In genomic region chr2:32559570-32559969, GRCm38 (mm10) we compare ENCODE assay signal across 9 mouse cellular contexts. TPM values are rescaled to one million over a fixed set of nuclear protein-coding genes. Genes with fewer than 3 reads are reported as not detected.
DNase-seq lines count a peak whose midpoint lies in the region; ATAC-seq and TF ChIP-seq lines count a peak whose summit lies in the region.
"Had no signal": no experiment of that assay in that cellular context is flagged by ENCODE, and none has a peak within 500 bp of the region (broad histone marks: within the 10 kb centered on the region; RNA-seq: fewer than 3 reads in every experiment).

No protein-coding gene starts in this region.

- 82% methylated on average over 5 of the region's 5 CpGs for WGBS in intestine, embryonic 14.5 days
- 65% methylated on average over 5 of the region's 5 CpGs for WGBS in intestine, postnatal 0 days
- WGBS in embryonic facial prominence, embryonic 10.5 days: 24% methylated on average over 5 of the region's 5 CpGs
- 16% methylated on average over 5 of the region's 5 CpGs for WGBS in hindbrain, postnatal 0 days
- 15% methylated on average over 5 of the region's 5 CpGs for WGBS in neural tube, embryonic 13.5 days
- WGBS in heart, adult 2 months: 72% methylated on average over 5 of the region's 5 CpGs

- no peaks in the 10 kb centered on the region for H3K27me3 ChIP-seq in intestine, embryonic 14.5 days (replicated peaks; ENCODE audit: control insufficient read depth, insufficient read depth, low read length)
- H3K27me3 ChIP-seq in intestine, postnatal 0 days (replicated peaks; ENCODE audit: control insufficient read depth, insufficient read depth, low read length): no peaks in the 10 kb centered on the region
- H3K27me3 ChIP-seq in embryonic facial prominence, embryonic 10.5 days (replicated peaks; ENCODE audit: low read depth, poor library complexity, severe bottlenecking): no peaks in the 10 kb centered on the region
- H3K27me3 ChIP-seq in hindbrain, postnatal 0 days (ENCODE audit: insufficient read depth, low read length): no peaks in the 10 kb centered on the region
- H3K27me3 ChIP-seq in neural tube, embryonic 13.5 days: no peaks in the 10 kb centered on the region
- H3K27me3 ChIP-seq in heart, adult 2 months (ENCODE audit: control insufficient read depth, insufficient read depth, low read length): no peaks in the 10 kb centered on the region

- peaks cover 37% of the 10 kb centered on the region for H3K36me3 ChIP-seq in intestine, embryonic 14.5 days (ENCODE audit: control insufficient read depth, insufficient read depth, low read length)
- H3K36me3 ChIP-seq in intestine, postnatal 0 days (ENCODE audit: control insufficient read depth, insufficient read depth): peaks cover 51% of the 10 kb centered on the region
- peaks cover 69% of the 10 kb centered on the region for H3K36me3 ChIP-seq in embryonic facial prominence, embryonic 10.5 days (replicated peaks)
- H3K36me3 ChIP-seq in hindbrain, postnatal 0 days (ENCODE audit: insufficient read depth, low read length): peaks cover 11% of the 10 kb centered on the region; the same call in 1 of the 2 replicates
- peaks cover 27% of the 10 kb centered on the region for H3K36me3 ChIP-seq in neural tube, embryonic 13.5 days
- H3K36me3 ChIP-seq in heart, adult 2 months (ENCODE audit: control insufficient read depth, insufficient read depth, low read length): no peaks in the 10 kb centered on the region

- peaks cover 5% of the 10 kb centered on the region; the same call in 1 of the 2 replicates for H3K4me1 ChIP-seq in intestine, embryonic 14.5 days (replicated peaks; ENCODE audit: control insufficient read depth, insufficient read depth, low read length)
- H3K4me1 ChIP-seq in intestine, postnatal 0 days (replicated peaks; ENCODE audit: control insufficient read depth, insufficient read depth, low read length): no peaks in the 10 kb centered on the region
- H3K4me1 ChIP-seq in embryonic facial prominence, embryonic 10.5 days: peaks cover 59% of the 10 kb centered on the region
- H3K4me1 ChIP-seq in hindbrain, postnatal 0 days (ENCODE audit: insufficient read depth, low read length): no peaks in the 10 kb centered on the region
- H3K4me1 ChIP-seq in neural tube, embryonic 13.5 days (replicated peaks): peaks cover 59% of the 10 kb centered on the region
- H3K4me1 ChIP-seq in heart, adult 2 months (ENCODE audit: control insufficient read depth, insufficient read depth, low read length): no peaks in the 10 kb centered on the region

- no peak for DNase-seq in intestine, embryonic 14.5 days (ENCODE audit: low spot score)
- DNase-seq in embryonic facial prominence, embryonic 10.5 days (ENCODE audit: low spot score): peak; percentile 51
- peak; percentile 65 for DNase-seq in hindbrain, postnatal 0 days (ENCODE audit: low spot score)
- DNase-seq in gastrocnemius, postnatal 36 days: no peak
- no peak for DNase-seq in heart, adult 2 months
- DNase-seq: kidney, postnatal 14 days had no signal

- no peak overlapping the region for H3K27ac ChIP-seq in intestine, embryonic 14.5 days (ENCODE audit: low read depth)
- H3K27ac ChIP-seq in intestine, postnatal 0 days (ENCODE audit: low read depth, low read length): no peak overlapping the region
- H3K27ac ChIP-seq in embryonic facial prominence, embryonic 10.5 days (replicated peaks): peak overlapping the region; percentile 79
- H3K27ac ChIP-seq in hindbrain, postnatal 0 days: peak overlapping the region; percentile 83
- H3K27ac ChIP-seq in neural tube, embryonic 13.5 days (replicated peaks): peak overlapping the region; percentile 79
- no peak overlapping the region for H3K27ac ChIP-seq in heart, adult 2 months

- H3K9ac ChIP-seq in intestine, embryonic 14.5 days (ENCODE audit: low read length): no peak overlapping the region
- H3K9ac ChIP-seq in intestine, postnatal 0 days (ENCODE audit: low read depth, low read length): no peak overlapping the region
- 0 out of 2 replicates have a peak overlapping the region, but pooled peaks have one; percentile 18 for H3K9ac ChIP-seq in hindbrain, postnatal 0 days (replicated peaks; ENCODE audit: low read length)
- peak overlapping the region; percentile 41 for H3K9ac ChIP-seq in neural tube, embryonic 13.5 days
- no peak overlapping the region for H3K9ac ChIP-seq in heart, adult 2 months (ENCODE audit: low read depth, low read length)

- TF ChIP-seq EP300 in heart, adult 2 months (IDR thresholded peaks at IDR 0.05; ENCODE audit: insufficient read depth, low read depth, low read length): no peak

- peak; percentile 69 for ATAC-seq in intestine, embryonic 14.5 days (replicated peaks; ENCODE audit: low FRiP score, low TSS enrichment, low read depth)
- ATAC-seq in intestine, postnatal 0 days: no peak
- peak; percentile 93 for ATAC-seq in hindbrain, postnatal 0 days
- peak; percentile 88 for ATAC-seq in neural tube, embryonic 13.5 days (ENCODE audit: low read depth)
- no peak for ATAC-seq in CD4-positive, CD25-positive, alpha-beta regulatory T cell, adult 4 months

- no peaks in the 10 kb centered on the region for H3K9me3 ChIP-seq in intestine, embryonic 14.5 days (ENCODE audit: control insufficient read depth, low read length)
- no peaks in the 10 kb centered on the region for H3K9me3 ChIP-seq in intestine, postnatal 0 days (ENCODE audit: control insufficient read depth)
- no peaks in the 10 kb centered on the region for H3K9me3 ChIP-seq in embryonic facial prominence, embryonic 10.5 days
- H3K9me3 ChIP-seq in hindbrain, postnatal 0 days (ENCODE audit: low read length): no peaks in the 10 kb centered on the region
- no peaks in the 10 kb centered on the region for H3K9me3 ChIP-seq in neural tube, embryonic 13.5 days

- no peak for TF ChIP-seq POLR2A in heart, adult 2 months (IDR thresholded peaks at IDR 0.05; ENCODE audit: insufficient read depth, low read depth, low read length)

- H3K79me2 ChIP-seq in heart, adult 2 months (replicated peaks; ENCODE audit: control insufficient read depth, insufficient read depth, low read length): no peaks in the 10 kb centered on the region; the same call in 1 of the 2 replicates

- H3K4me3 ChIP-seq in intestine, embryonic 14.5 days (ENCODE audit: low read depth, low read length): no peak overlapping the region
- no peak overlapping the region for H3K4me3 ChIP-seq in intestine, postnatal 0 days (ENCODE audit: low read depth, low read length)
- H3K4me3 ChIP-seq in embryonic facial prominence, embryonic 10.5 days: no peak overlapping the region; the same call in 1 of the 2 replicates
- no peak overlapping the region for H3K4me3 ChIP-seq in hindbrain, postnatal 0 days (ENCODE audit: low read length)
- H3K4me3 ChIP-seq in neural tube, embryonic 13.5 days: no peak overlapping the region
- H3K4me3 ChIP-seq in heart, adult 2 months: no peak overlapping the region

- no peak for TF ChIP-seq CTCF in intestine, postnatal 0 days (IDR thresholded peaks at IDR 0.05; ENCODE audit: low read depth)
- no peak for TF ChIP-seq CTCF in hindbrain, postnatal 0 days (IDR thresholded peaks at IDR 0.05; ENCODE audit: low read depth)
- no peak for TF ChIP-seq CTCF in heart, adult 2 months (IDR thresholded peaks at IDR 0.05)

- intact Hi-C loops in gastrocnemius, postnatal 36 days (cut with DNase I): no loop called here
- intact Hi-C loops in heart, adult 2 months (cut with DNase I): no loop called here

- no peak overlapping the region for H3K4me2 ChIP-seq in intestine, embryonic 14.5 days (ENCODE audit: low read length)
- no peak overlapping the region for H3K4me2 ChIP-seq in intestine, postnatal 0 days (replicated peaks; ENCODE audit: low read depth)
- peak overlapping the region; percentile 13; the same call in 1 of the 2 replicates for H3K4me2 ChIP-seq in hindbrain, postnatal 0 days (ENCODE audit: low read depth, low read length)
- no peak overlapping the region for H3K4me2 ChIP-seq in neural tube, embryonic 13.5 days

RNA-seq across cellular contexts. Expression of gene Dpm2, which starts 11.1 kb away (rescaled TPM):
- polyA plus RNA-seq in intestine, embryonic 14.5 days (2014; fragmentation: Nextera tagmentation; extraction: Ambion mirVana): 118 and 121 TPM in 2 replicates
- polyA plus RNA-seq in intestine, postnatal 0 days (2015; fragmentation: Nextera tagmentation; extraction: Ambion mirVana): 120 and 124 TPM in 2 replicates
- 109 and 111 TPM in 2 replicates for polyA plus RNA-seq in embryonic facial prominence, embryonic 10.5 days (2016; fragmentation: Nextera tagmentation; extraction: Ambion mirVana)
- 64.1 and 70.8 TPM in 2 replicates for total RNA-seq in hindbrain, postnatal 0 days (2014; rRNA removed)
- polyA plus RNA-seq in hindbrain, postnatal 0 days (2015; fragmentation: Nextera tagmentation; extraction: Ambion mirVana): 139 and 146 TPM in 2 replicates
- 128 and 143 TPM in 2 replicates for polyA plus RNA-seq in neural tube, embryonic 13.5 days (2015; fragmentation: Nextera tagmentation; extraction: Ambion mirVana)
- 10 to 100 TPM; 10.3 to 11.0 TPM for total RNA-seq in gastrocnemius, postnatal 36 days (2021)
- polyA plus RNA-seq in CD4-positive, CD25-positive, alpha-beta regulatory T cell, adult 4 months (2017; shearing (Covaris generic)): 100 to 1,000 TPM; 131 to 166 TPM
- 10 to 100 TPM; 17.4 to 18.0 TPM for total RNA-seq in heart, adult 2 months (2021)
- polyA plus RNA-seq in heart, adult 2 months (2012; rRNA removed): 65.3 and 69.2 TPM in 2 replicates

RNA-seq across cellular contexts. Expression of gene Pip5kl1, which starts 15.0 kb away (rescaled TPM):
- 0.62 and 0.89 TPM in 2 replicates for polyA plus RNA-seq in intestine, embryonic 14.5 days (2014; fragmentation: Nextera tagmentation; extraction: Ambion mirVana)
- polyA plus RNA-seq in intestine, postnatal 0 days (2015; fragmentation: Nextera tagmentation; extraction: Ambion mirVana): not detected in 2 replicates
- polyA plus RNA-seq in embryonic facial prominence, embryonic 10.5 days (2016; fragmentation: Nextera tagmentation; extraction: Ambion mirVana): 2.0 and 2.1 TPM in 2 replicates
- 15.1 and 35.0 TPM in 2 replicates for total RNA-seq in hindbrain, postnatal 0 days (2014; rRNA removed)
- polyA plus RNA-seq in hindbrain, postnatal 0 days (2015; fragmentation: Nextera tagmentation; extraction: Ambion mirVana): 16.7 and 19.1 TPM in 2 replicates
- polyA plus RNA-seq in neural tube, embryonic 13.5 days (2015; fragmentation: Nextera tagmentation; extraction: Ambion mirVana): 9.2 and 9.4 TPM in 2 replicates
- not detected for total RNA-seq in gastrocnemius, postnatal 36 days (2021)
- not detected for polyA plus RNA-seq in CD4-positive, CD25-positive, alpha-beta regulatory T cell, adult 4 months (2017; shearing (Covaris generic))
- total RNA-seq in heart, adult 2 months (2021): not detected
- polyA plus RNA-seq in heart, adult 2 months (2012; rRNA removed): 0.25 TPM in 1 of 2 replicates, not detected in the other

RNA-seq across cellular contexts. Expression of gene 9430097D07Rik, which starts 15.9 kb away (rescaled TPM):
- 0.15 and 0.35 TPM in 2 replicates for polyA plus RNA-seq in intestine, embryonic 14.5 days (2014; fragmentation: Nextera tagmentation; extraction: Ambion mirVana)
- polyA plus RNA-seq in intestine, postnatal 0 days (2015; fragmentation: Nextera tagmentation; extraction: Ambion mirVana): 0.14 TPM in 1 of 2 replicates, not detected in the other
- 0.11 TPM in 2 replicates for polyA plus RNA-seq in embryonic facial prominence, embryonic 10.5 days (2016; fragmentation: Nextera tagmentation; extraction: Ambion mirVana)
- 0.21 and 0.83 TPM in 2 replicates for total RNA-seq in hindbrain, postnatal 0 days (2014; rRNA removed)
- 0.73 and 0.76 TPM in 2 replicates for polyA plus RNA-seq in hindbrain, postnatal 0 days (2015; fragmentation: Nextera tagmentation; extraction: Ambion mirVana)
- polyA plus RNA-seq in neural tube, embryonic 13.5 days (2015; fragmentation: Nextera tagmentation; extraction: Ambion mirVana): 0.50 and 0.71 TPM in 2 replicates
- not detected for total RNA-seq in gastrocnemius, postnatal 36 days (2021)
- not detected for polyA plus RNA-seq in CD4-positive, CD25-positive, alpha-beta regulatory T cell, adult 4 months (2017; shearing (Covaris generic))
- total RNA-seq in heart, adult 2 months (2021): not detected
- polyA plus RNA-seq in heart, adult 2 months (2012; rRNA removed): not detected in 2 replicates

RNA-seq across cellular contexts. Expression of gene Fam102a, which starts 24.4 kb away (rescaled TPM):
- polyA plus RNA-seq in intestine, embryonic 14.5 days (2014; fragmentation: Nextera tagmentation; extraction: Ambion mirVana): 10.3 and 11.4 TPM in 2 replicates
- 18.0 and 18.4 TPM in 2 replicates for polyA plus RNA-seq in intestine, postnatal 0 days (2015; fragmentation: Nextera tagmentation; extraction: Ambion mirVana)
- polyA plus RNA-seq in embryonic facial prominence, embryonic 10.5 days (2016; fragmentation: Nextera tagmentation; extraction: Ambion mirVana): 11.8 and 12.3 TPM in 2 replicates
- 23.6 and 25.4 TPM in 2 replicates for total RNA-seq in hindbrain, postnatal 0 days (2014; rRNA removed)
- 7.9 and 8.2 TPM in 2 replicates for polyA plus RNA-seq in hindbrain, postnatal 0 days (2015; fragmentation: Nextera tagmentation; extraction: Ambion mirVana)
- 7.9 and 9.1 TPM in 2 replicates for polyA plus RNA-seq in neural tube, embryonic 13.5 days (2015; fragmentation: Nextera tagmentation; extraction: Ambion mirVana)
- 1 to 10 TPM; 2.6 to 2.7 TPM for total RNA-seq in gastrocnemius, postnatal 36 days (2021)
- 10 to 100 TPM; 50.6 to 55.5 TPM for polyA plus RNA-seq in CD4-positive, CD25-positive, alpha-beta regulatory T cell, adult 4 months (2017; shearing (Covaris generic))
- total RNA-seq in heart, adult 2 months (2021): 1 to 10 TPM; 7.0 to 7.1 TPM
- polyA plus RNA-seq in heart, adult 2 months (2012; rRNA removed): 9.2 and 10.6 TPM in 2 replicates

RNA-seq across cellular contexts. Expression of gene St6galnac4, which starts 27.3 kb away (rescaled TPM):
- 15.5 and 20.3 TPM in 2 replicates for polyA plus RNA-seq in intestine, embryonic 14.5 days (2014; fragmentation: Nextera tagmentation; extraction: Ambion mirVana)
- polyA plus RNA-seq in intestine, postnatal 0 days (2015; fragmentation: Nextera tagmentation; extraction: Ambion mirVana): 5.7 and 6.6 TPM in 2 replicates
- 25.1 and 26.4 TPM in 2 replicates for polyA plus RNA-seq in embryonic facial prominence, embryonic 10.5 days (2016; fragmentation: Nextera tagmentation; extraction: Ambion mirVana)
- 66.9 and 75.7 TPM in 2 replicates for total RNA-seq in hindbrain, postnatal 0 days (2014; rRNA removed)
- polyA plus RNA-seq in hindbrain, postnatal 0 days (2015; fragmentation: Nextera tagmentation; extraction: Ambion mirVana): 45.6 and 47.5 TPM in 2 replicates
- polyA plus RNA-seq in neural tube, embryonic 13.5 days (2015; fragmentation: Nextera tagmentation; extraction: Ambion mirVana): 25.3 and 25.9 TPM in 2 replicates
- 10 to 100 TPM; 14.1 to 21.7 TPM for total RNA-seq in gastrocnemius, postnatal 36 days (2021)
- 10 to 100 TPM; 25.2 to 38.6 TPM for polyA plus RNA-seq in CD4-positive, CD25-positive, alpha-beta regulatory T cell, adult 4 months (2017; shearing (Covaris generic))
- 10 to 100 TPM; 16.2 to 17.8 TPM for total RNA-seq in heart, adult 2 months (2021)
- 25.2 and 28.6 TPM in 2 replicates for polyA plus RNA-seq in heart, adult 2 months (2012; rRNA removed)

Comparison
In these comparisons a context has a peak if more than half of its experiments do, and no peak if none do; other contexts are left out.
1. ATAC-seq: peak in intestine, embryonic 14.5 days (single experiment), hindbrain, postnatal 0 days (single experiment) and neural tube, embryonic 13.5 days (single experiment); none in intestine, postnatal 0 days (single experiment) and CD4-positive, CD25-positive, alpha-beta regulatory T cell, adult 4 months (single experiment).
2. DNase-seq: peak in embryonic facial prominence, embryonic 10.5 days (single experiment) and hindbrain, postnatal 0 days (single experiment); none in intestine, embryonic 14.5 days (single experiment), gastrocnemius, postnatal 36 days (0 of 2) and heart, adult 2 months (0 of 2).
3. H3K27ac ChIP-seq: peak in embryonic facial prominence, embryonic 10.5 days (single experiment), hindbrain, postnatal 0 days (single experiment) and neural tube, embryonic 13.5 days (single experiment); none in intestine, embryonic 14.5 days (single experiment), intestine, postnatal 0 days (single experiment) and heart, adult 2 months (single experiment).
4. H3K9ac ChIP-seq: peak in hindbrain, postnatal 0 days (single experiment) and neural tube, embryonic 13.5 days (single experiment); none in intestine, embryonic 14.5 days (single experiment), intestine, postnatal 0 days (single experiment) and heart, adult 2 months (single experiment).